Mouse (Mus musculus): ENCODE results near the gene Hcrtr1. TPM values are rescaled to one million over a fixed set of nuclear protein-coding genes. Genes with fewer than 3 reads are reported as not detected.

Hcrtr1 gene
- polyA plus RNA-seq, 1 experiment from 2014 or later, result 0.49 TPM

DNA sequence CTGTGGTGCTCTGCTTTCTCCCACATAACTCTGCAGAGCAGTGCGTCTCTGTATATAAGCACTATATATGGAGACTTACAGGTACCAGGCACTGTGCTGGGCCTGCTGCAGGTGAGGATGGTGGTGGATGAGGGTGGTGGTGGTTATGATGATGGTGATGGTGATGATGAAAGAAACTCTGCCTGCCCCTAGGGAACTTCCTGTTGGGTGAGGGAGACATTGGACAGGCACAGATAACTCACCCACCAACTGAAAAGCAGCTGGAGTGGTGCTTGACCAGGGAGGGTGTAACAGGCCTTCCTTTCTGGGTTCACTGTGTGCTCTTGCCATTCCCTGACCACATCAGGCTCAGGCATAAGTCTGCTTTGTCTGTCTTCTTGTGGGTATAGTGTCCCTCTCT lies 26.4 kb downstream of the Hcrtr1 start:
- Histone ChIP-seq H3K36me3 (ENCODE audit: control insufficient read depth, insufficient read depth, low read length) (no peaks in the 10 kb centered on the region), H3K27ac (ENCODE audit: low read length) (no peak overlapping the region), H3K9ac (ENCODE audit: low read length) (no peak overlapping the region), H3K4me3 (replicated peaks; ENCODE audit: low read length) (no peak overlapping the region), H3K9me3 (replicated peaks; ENCODE audit: control insufficient read depth, low read length) (no peaks in the 10 kb centered on the region), H3K4me2 (ENCODE audit: low read depth, low read length) (no peak overlapping the region), H3K27me3 (ENCODE audit: control insufficient read depth, insufficient read depth, low read length) (no peaks in the 10 kb centered on the region), H3K4me1 (ENCODE audit: control insufficient read depth, insufficient read depth, low read length) (peaks cover 11% of the 10 kb centered on the region)
- WGBS, result 88% methylated on average over 1 of the region's 1 CpGs
- ATAC-seq (ENCODE audit: insufficient read depth, low FRiP score), result no peak

DNA sequence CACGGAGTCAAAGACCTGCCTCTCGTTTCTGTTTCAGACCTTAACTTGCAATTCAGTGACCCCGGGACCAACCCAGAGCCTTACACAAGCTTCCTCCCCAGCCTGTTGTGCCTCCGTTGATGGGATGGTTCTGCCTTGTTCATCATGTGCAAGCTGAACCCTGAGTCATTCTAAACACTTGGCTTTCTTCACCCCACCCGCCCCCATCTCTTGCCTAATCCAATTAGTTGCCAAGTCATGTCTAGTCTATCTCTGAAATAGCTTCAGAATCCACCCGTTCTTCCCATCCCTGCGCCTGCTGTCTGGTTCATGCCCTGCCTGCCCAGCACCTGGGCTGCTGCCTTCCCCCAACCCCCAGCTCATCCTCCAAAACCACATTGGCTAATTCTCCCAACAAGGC lies 26.9 kb downstream of the Hcrtr1 start:
- 56% methylated on average over 7 of the region's 7 CpGs for WGBS
- peaks cover 11% of the 10 kb centered on the region for H3K4me1 ChIP-seq (ENCODE audit: control insufficient read depth, insufficient read depth, low read length)
- H3K36me3 ChIP-seq (ENCODE audit: control insufficient read depth, insufficient read depth, low read length), result no peaks in the 10 kb centered on the region
- H3K4me2 ChIP-seq (ENCODE audit: low read depth, low read length), result no peak overlapping the region
- H3K27ac ChIP-seq (ENCODE audit: low read length), result no peak overlapping the region
- no peaks in the 10 kb centered on the region for H3K27me3 ChIP-seq (ENCODE audit: control insufficient read depth, insufficient read depth, low read length)
- H3K4me3 ChIP-seq (replicated peaks; ENCODE audit: low read length), result no peak overlapping the region
- H3K9me3 ChIP-seq (replicated peaks; ENCODE audit: control insufficient read depth, low read length), result no peaks in the 10 kb centered on the region
- H3K9ac ChIP-seq (ENCODE audit: low read length), result no peak overlapping the region
- ATAC-seq (ENCODE audit: insufficient read depth, low FRiP score), result no peak

DNA sequence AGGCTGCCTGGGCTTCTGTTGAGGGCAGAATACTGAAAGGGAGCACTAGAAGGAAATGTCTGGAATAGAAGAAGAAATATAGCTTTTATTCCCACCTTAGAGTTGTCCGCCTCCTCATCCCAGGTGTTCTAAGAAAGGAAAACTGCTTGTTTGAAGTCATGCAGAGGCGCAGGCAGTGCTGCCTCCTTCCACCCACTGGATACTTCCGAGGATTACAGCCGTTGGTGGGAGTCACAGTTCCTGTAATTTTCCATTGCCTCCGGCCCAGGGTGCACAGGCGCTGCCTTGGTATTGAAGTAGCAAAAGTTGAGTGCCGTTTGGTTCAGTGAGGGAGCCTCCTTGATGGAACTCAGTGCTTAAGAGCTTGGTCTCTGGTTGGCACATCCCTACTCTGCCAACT lies 29.1 kb downstream of the Hcrtr1 start:
- Histone ChIP-seq H3K36me3 (ENCODE audit: control insufficient read depth, insufficient read depth, low read length) (no peaks in the 10 kb centered on the region), H3K4me2 (ENCODE audit: low read depth, low read length) (no peak overlapping the region), H3K4me3 (replicated peaks; ENCODE audit: low read length) (no peak overlapping the region), H3K27me3 (ENCODE audit: control insufficient read depth, insufficient read depth, low read length) (no peaks in the 10 kb centered on the region), H3K4me1 (ENCODE audit: control insufficient read depth, insufficient read depth, low read length) (peaks cover 14% of the 10 kb centered on the region), H3K27ac (ENCODE audit: low read length) (no peak overlapping the region), H3K9ac (ENCODE audit: low read length) (no peak overlapping the region), H3K9me3 (replicated peaks; ENCODE audit: control insufficient read depth, low read length) (no peaks in the 10 kb centered on the region)
- no peak for ATAC-seq (ENCODE audit: insufficient read depth, low FRiP score)
- WGBS, result 85% methylated on average over 7 of the region's 7 CpGs

DNA sequence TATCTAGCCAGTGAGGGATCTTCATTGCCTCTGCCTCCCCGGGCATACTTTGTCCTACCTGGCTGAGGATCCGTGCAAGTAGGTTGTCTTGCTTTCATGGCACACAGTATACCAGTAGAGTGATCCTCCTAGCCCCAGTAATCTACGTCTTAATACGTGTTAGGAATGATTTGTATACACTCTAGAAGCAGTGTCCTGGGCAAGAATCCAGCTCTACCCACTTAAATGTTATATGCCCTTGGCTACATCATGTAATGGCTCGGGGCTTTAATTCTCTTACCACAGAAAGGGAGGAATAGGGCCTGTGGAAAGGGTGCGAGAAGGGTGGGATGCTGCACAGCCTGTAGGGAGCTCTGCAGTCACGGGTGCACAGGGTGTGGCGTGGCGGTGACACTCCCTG lies 29.5 kb downstream of the Hcrtr1 start:
- no peaks in the 10 kb centered on the region for H3K9me3 ChIP-seq (replicated peaks; ENCODE audit: control insufficient read depth, low read length)
- no peak for ATAC-seq (ENCODE audit: insufficient read depth, low FRiP score)
- H3K36me3 ChIP-seq (ENCODE audit: control insufficient read depth, insufficient read depth, low read length), result no peaks in the 10 kb centered on the region
- H3K9ac ChIP-seq (ENCODE audit: low read length), result no peak overlapping the region
- H3K27ac ChIP-seq (ENCODE audit: low read length), result no peak overlapping the region
- no peak overlapping the region for H3K4me2 ChIP-seq (ENCODE audit: low read depth, low read length)
- WGBS, result 80% methylated on average over 9 of the region's 9 CpGs
- H3K4me1 ChIP-seq (ENCODE audit: control insufficient read depth, insufficient read depth, low read length), result peaks cover 14% of the 10 kb centered on the region
- H3K4me3 ChIP-seq (replicated peaks; ENCODE audit: low read length), result no peak overlapping the region
- H3K27me3 ChIP-seq (ENCODE audit: control insufficient read depth, insufficient read depth, low read length), result no peaks in the 10 kb centered on the region

DNA sequence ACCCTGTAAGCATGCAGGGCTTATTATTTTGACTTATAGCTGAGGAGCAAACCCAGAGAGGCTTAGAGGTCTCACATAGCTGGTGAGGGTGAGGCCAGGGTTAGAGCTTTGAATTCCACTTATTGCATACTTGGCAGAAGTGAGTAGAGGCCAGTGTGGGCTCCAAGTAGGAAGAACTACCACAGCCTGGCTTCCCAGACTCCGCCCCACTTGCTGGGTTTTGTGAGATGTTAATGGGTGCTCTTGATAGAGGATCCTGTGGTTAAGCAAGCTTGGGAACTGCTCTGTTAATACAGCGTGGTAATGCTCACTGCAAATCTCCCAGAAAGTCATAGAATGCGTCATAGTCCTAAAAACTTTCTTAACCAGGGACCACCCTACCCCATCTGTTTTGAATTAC lies 30.2 kb downstream of the Hcrtr1 start:
- 85% methylated on average over 3 of the region's 3 CpGs for WGBS
- ATAC-seq (ENCODE audit: insufficient read depth, low FRiP score), result no peak
- Histone ChIP-seq H3K9ac (ENCODE audit: low read length) (0 out of 2 replicates have a peak overlapping the region, but pooled peaks have one; percentile 17), H3K9me3 (replicated peaks; ENCODE audit: control insufficient read depth, low read length) (no peaks in the 10 kb centered on the region), H3K4me2 (ENCODE audit: low read depth, low read length) (no peak overlapping the region), H3K27ac (ENCODE audit: low read length) (no peak overlapping the region), H3K27me3 (ENCODE audit: control insufficient read depth, insufficient read depth, low read length) (no peaks in the 10 kb centered on the region), H3K36me3 (ENCODE audit: control insufficient read depth, insufficient read depth, low read length) (no peaks in the 10 kb centered on the region), H3K4me1 (ENCODE audit: control insufficient read depth, insufficient read depth, low read length) (peaks cover 14% of the 10 kb centered on the region), H3K4me3 (replicated peaks; ENCODE audit: low read length) (no peak overlapping the region)

DNA sequence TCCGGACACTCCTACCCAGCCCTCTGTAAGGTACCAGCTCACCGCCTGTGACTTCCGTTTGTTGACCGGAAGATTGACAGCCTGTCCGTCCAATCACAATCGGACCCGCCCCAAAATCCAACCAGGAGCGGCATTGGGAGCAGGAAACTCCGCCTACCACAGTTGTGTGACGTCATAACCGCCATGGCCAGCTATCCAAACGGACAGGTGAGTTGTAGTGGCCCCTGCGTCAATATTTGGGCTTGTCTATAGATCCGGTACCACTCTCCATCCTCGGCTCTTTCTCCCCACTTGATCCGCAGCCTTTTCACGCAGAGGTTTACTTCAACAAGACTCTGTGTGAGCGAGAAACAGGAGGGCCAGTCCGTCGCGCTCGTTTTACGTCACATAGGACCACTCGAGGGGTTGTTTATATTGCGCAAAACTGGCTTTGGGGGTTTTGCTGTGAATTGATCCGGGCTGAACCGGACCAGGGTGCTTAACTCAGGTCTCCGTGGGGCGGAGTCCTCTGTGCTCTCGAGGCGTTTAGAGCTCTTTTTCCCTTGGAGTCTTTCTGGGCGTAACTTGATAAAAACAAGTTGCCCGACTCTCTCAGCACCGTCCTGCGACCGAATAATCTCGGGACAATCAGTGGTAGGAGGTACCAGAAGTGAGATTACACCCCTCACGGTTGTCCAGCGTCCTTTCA lies 31.6 kb downstream of the Hcrtr1 start:
- Histone ChIP-seq H3K36me3 (ENCODE audit: control insufficient read depth, insufficient read depth, low read length) (no peaks in the 10 kb centered on the region), H3K4me2 (ENCODE audit: low read depth, low read length) (peak overlapping the region; percentile 69), H3K9me3 (replicated peaks; ENCODE audit: control insufficient read depth, low read length) (0 out of 2 replicates have a peak, but pooled peaks cover 3% of the 10 kb centered on the region), H3K4me1 (ENCODE audit: control insufficient read depth, insufficient read depth, low read length) (peaks cover 14% of the 10 kb centered on the region), H3K27ac (ENCODE audit: low read length) (peak overlapping the region; percentile 78), H3K4me3 (replicated peaks; ENCODE audit: low read length) (peak overlapping the region; percentile 85), H3K27me3 (ENCODE audit: control insufficient read depth, insufficient read depth, low read length) (no peaks in the 10 kb centered on the region), H3K9ac (ENCODE audit: low read length) (peak overlapping the region; percentile 81)
- peak; percentile 94 for ATAC-seq (ENCODE audit: insufficient read depth, low FRiP score)
- under 1% methylated on average over 39 of the region's 39 CpGs for WGBS

DNA sequence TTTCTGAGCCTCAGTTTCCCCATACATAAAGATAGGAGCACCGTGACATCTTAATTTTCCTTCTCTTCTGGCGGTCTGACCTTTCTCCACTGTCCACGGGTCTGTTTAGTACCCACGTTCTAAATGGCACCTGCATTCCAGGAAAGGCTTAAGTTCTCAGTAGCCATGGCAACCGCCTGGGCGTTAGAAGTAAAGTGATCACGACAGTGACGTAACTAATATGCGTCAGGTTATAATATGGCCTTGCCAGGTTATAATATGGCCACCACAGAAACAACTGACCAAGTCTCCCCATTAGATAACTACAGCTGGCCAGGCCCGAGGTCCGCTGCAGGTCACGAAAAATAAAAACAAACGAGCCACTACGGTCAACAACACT lies 32.1 kb downstream of the Hcrtr1 start:
- peak; percentile 63 for ATAC-seq (ENCODE audit: insufficient read depth, low FRiP score)
- peaks cover 18% of the 10 kb centered on the region for H3K4me1 ChIP-seq (ENCODE audit: control insufficient read depth, insufficient read depth, low read length)
- WGBS, result 10% methylated on average over 14 of the region's 14 CpGs
- peak overlapping the region; percentile 44 for H3K4me2 ChIP-seq (ENCODE audit: low read depth, low read length)
- 0 out of 2 replicates have a peak, but pooled peaks cover 3% of the 10 kb centered on the region for H3K9me3 ChIP-seq (replicated peaks; ENCODE audit: control insufficient read depth, low read length)
- H3K27me3 ChIP-seq (ENCODE audit: control insufficient read depth, insufficient read depth, low read length), result no peaks in the 10 kb centered on the region
- peak overlapping the region; percentile 85 for H3K4me3 ChIP-seq (replicated peaks; ENCODE audit: low read length)
- H3K27ac ChIP-seq (ENCODE audit: low read length), result no peak overlapping the region
- no peaks in the 10 kb centered on the region for H3K36me3 ChIP-seq (ENCODE audit: control insufficient read depth, insufficient read depth, low read length)
- peak overlapping the region; percentile 62 for H3K9ac ChIP-seq (ENCODE audit: low read length)

DNA sequence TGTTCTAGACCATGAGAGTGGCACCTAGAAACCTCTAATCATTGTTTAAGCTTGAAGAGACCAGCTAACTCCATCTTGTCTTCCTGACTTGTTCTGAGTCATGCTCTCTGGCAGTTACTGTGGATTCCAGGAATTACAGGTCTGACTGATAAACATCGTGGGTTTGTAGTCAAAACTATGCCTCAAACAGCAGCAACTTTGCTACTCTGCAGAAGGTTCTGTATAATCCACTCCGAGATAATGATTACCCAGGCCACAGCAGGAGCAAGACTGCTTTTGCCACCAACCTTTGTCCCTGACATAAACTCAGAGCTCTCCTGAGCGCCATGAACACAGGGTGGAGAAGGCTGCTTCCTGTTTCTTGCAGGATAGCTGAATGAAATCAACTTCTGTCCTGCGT lies 34.6 kb downstream of the Hcrtr1 start:
- H3K4me1 ChIP-seq (ENCODE audit: control insufficient read depth, insufficient read depth, low read length), result peaks cover 33% of the 10 kb centered on the region
- H3K4me2 ChIP-seq (ENCODE audit: low read depth, low read length), result no peak overlapping the region
- ATAC-seq (ENCODE audit: insufficient read depth, low FRiP score), result no peak
- WGBS, result 51% methylated on average over 4 of the region's 4 CpGs
- no peak overlapping the region; the same call in 1 of the 2 replicates for H3K27ac ChIP-seq (ENCODE audit: low read length)
- H3K27me3 ChIP-seq (ENCODE audit: control insufficient read depth, insufficient read depth, low read length), result no peaks in the 10 kb centered on the region
- H3K9ac ChIP-seq (ENCODE audit: low read length), result no peak overlapping the region
- no peaks in the 10 kb centered on the region for H3K36me3 ChIP-seq (ENCODE audit: control insufficient read depth, insufficient read depth, low read length)
- H3K4me3 ChIP-seq (replicated peaks; ENCODE audit: low read length), result no peak overlapping the region
- 0 out of 2 replicates have a peak, but pooled peaks cover 3% of the 10 kb centered on the region for H3K9me3 ChIP-seq (replicated peaks; ENCODE audit: control insufficient read depth, low read length)

DNA sequence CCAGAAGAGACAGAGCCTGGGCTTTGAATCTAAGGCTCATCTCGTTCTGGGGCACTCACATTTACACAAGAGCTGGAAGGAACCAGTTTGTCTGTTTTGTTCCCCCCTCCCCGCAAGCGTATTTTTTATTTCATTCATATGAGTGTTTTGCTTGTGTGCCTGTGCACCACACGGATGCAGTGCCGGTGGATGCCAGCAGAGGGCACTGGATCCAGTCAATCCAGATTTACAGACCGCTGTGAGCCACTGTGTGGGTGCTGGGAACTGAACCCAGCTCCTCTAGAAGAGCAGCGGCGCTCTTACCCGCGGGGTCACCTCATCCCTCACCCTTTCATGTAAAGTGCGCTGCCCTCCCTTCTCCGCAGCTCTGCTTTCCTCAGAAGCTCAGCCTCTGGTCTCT lies 35.5 kb downstream of the Hcrtr1 start:
- no peak overlapping the region for H3K9ac ChIP-seq (ENCODE audit: low read length)
- H3K4me1 ChIP-seq (ENCODE audit: control insufficient read depth, insufficient read depth, low read length), result peaks cover 28% of the 10 kb centered on the region
- no peak overlapping the region for H3K4me3 ChIP-seq (replicated peaks; ENCODE audit: low read length)
- 0 out of 2 replicates have a peak, but pooled peaks cover 3% of the 10 kb centered on the region for H3K9me3 ChIP-seq (replicated peaks; ENCODE audit: control insufficient read depth, low read length)
- WGBS, result 83% methylated on average over 12 of the region's 12 CpGs
- no peak overlapping the region for H3K4me2 ChIP-seq (ENCODE audit: low read depth, low read length)
- no peaks in the 10 kb centered on the region for H3K27me3 ChIP-seq (ENCODE audit: control insufficient read depth, insufficient read depth, low read length)
- H3K27ac ChIP-seq (ENCODE audit: low read length), result no peak overlapping the region
- ATAC-seq (ENCODE audit: insufficient read depth, low FRiP score), result no peak
- H3K36me3 ChIP-seq (ENCODE audit: control insufficient read depth, insufficient read depth, low read length), result no peaks in the 10 kb centered on the region; the same call in 1 of the 2 replicates

Data from stomach, embryonic 16.5 days (tissue).